ENCODE assay signal across 8 mouse cellular contexts in the genomic region with DNA sequence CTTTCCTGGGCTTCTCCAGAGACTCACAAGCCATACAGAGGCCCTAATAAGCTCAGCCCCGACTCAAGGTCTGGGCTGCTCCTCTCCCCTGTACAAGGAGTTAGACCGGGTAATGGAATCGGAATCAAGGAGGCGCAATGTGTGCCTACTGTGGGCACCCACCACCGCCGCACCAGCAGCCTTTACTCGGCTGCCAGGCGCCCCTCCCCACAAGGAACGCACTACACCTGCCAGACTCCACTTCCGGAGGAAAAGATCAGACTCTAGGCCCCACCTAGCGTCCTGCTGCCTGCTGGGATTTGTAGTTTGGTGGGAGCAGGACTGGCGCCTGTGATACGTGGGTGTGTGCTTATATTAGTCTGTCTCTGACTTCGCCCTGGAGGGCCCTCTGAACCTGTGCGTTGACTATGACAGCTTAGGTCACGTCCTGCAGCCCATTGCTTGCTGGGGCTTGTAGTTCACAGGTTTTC. TPM values are rescaled to one million over a fixed set of nuclear protein-coding genes. Genes with fewer than 3 reads are reported as not detected.
DNase-seq lines count a peak whose midpoint lies in the region; ATAC-seq and TF ChIP-seq lines count a peak whose summit lies in the region.

No protein-coding gene starts in this region.

- peak overlapping the region; percentile 34 for H3K4me3 ChIP-seq in bone marrow macrophage, adult 2 months (ENCODE audit: insufficient read depth, low read length)
- peak overlapping the region; percentile 28 for H3K4me3 ChIP-seq in embryonic fibroblast, embryonic 13.5 days (ENCODE audit: insufficient read depth, low read length)
- peak overlapping the region; percentile 72 for H3K4me3 ChIP-seq in heart, embryonic 10.5 days
- H3K4me3 ChIP-seq in kidney, embryonic 15.5 days (replicated peaks): peak overlapping the region; percentile 53

- H3K4me1 ChIP-seq in bone marrow macrophage, adult 2 months (ENCODE audit: control insufficient read depth, insufficient read depth, low read length): peaks cover 18% of the 10 kb centered on the region
- H3K4me1 ChIP-seq in embryonic fibroblast, embryonic 13.5 days (ENCODE audit: control insufficient read depth, insufficient read depth, low read length): peaks cover 5% of the 10 kb centered on the region; the same call in 1 of the 2 replicates
- peaks cover 11% of the 10 kb centered on the region for H3K4me1 ChIP-seq in heart, embryonic 10.5 days
- peaks cover 23% of the 10 kb centered on the region for H3K4me1 ChIP-seq in kidney, embryonic 15.5 days

- 2% methylated on average over 16 of the region's 16 CpGs for WGBS in heart, embryonic 10.5 days
- 2% methylated on average over 16 of the region's 16 CpGs for WGBS in kidney, embryonic 15.5 days

- peak overlapping the region; percentile 53 for H3K9ac ChIP-seq in kidney, embryonic 15.5 days

- no peak overlapping the region for H3K27ac ChIP-seq in bone marrow macrophage, adult 2 months (ENCODE audit: insufficient read depth, low read depth, low read length)
- no peak overlapping the region for H3K27ac ChIP-seq in embryonic fibroblast, embryonic 13.5 days (ENCODE audit: insufficient read depth, low read length)
- peak overlapping the region; percentile 86 for H3K27ac ChIP-seq in heart, embryonic 10.5 days
- H3K27ac ChIP-seq in kidney, embryonic 15.5 days: no peak overlapping the region

- H3K4me2 ChIP-seq in kidney, embryonic 15.5 days: peak overlapping the region; percentile 68

- peak; percentile 96 for ATAC-seq in kidney, embryonic 15.5 days (replicated peaks; ENCODE audit: low FRiP score)
- peak; percentile 91 for ATAC-seq in monocyte, adult 5-6 weeks (replicated peaks; ENCODE audit: insufficient number of reproducible peaks, low FRiP score, low TSS enrichment, poor library complexity, severe bottlenecking)

- TF ChIP-seq POLR2A in bone marrow macrophage, adult 2 months (IDR thresholded peaks at IDR 0.05; ENCODE audit: borderline replicate concordance, low read depth, low read length): no peak
- TF ChIP-seq POLR2A in embryonic fibroblast, embryonic 13.5 days (IDR thresholded peaks at IDR 0.05; ENCODE audit: low read depth, low read length): peak; percentile 54

- no peaks in the 10 kb centered on the region for H3K27me3 ChIP-seq in heart, embryonic 10.5 days (ENCODE audit: insufficient read depth, poor library complexity, severe bottlenecking)
- H3K27me3 ChIP-seq in kidney, embryonic 15.5 days: no peaks in the 10 kb centered on the region

- DNase-seq in A20 (ENCODE audit: low read depth, low spot score) (peak; percentile 87), liver (peak; percentile 86)
- peak; percentile 97 for DNase-seq in heart, embryonic 10.5 days (ENCODE audit: low spot score)
- DNase-seq in spleen, postnatal 4 days (ENCODE audit: low spot score in 2 of 2): peak; percentile 78 to 85

- TF ChIP-seq CTCF in bone marrow macrophage, adult 2 months (IDR thresholded peaks at IDR 0.05; ENCODE audit: low read depth, low read length): no peak
- TF ChIP-seq CTCF in embryonic fibroblast, embryonic 13.5 days (IDR thresholded peaks at IDR 0.05; ENCODE audit: borderline replicate concordance, insufficient read depth, low read length): no peak

- no peaks in the 10 kb centered on the region for H3K36me3 ChIP-seq in heart, embryonic 10.5 days
- no peaks in the 10 kb centered on the region for H3K36me3 ChIP-seq in kidney, embryonic 15.5 days

- H3K9me3 ChIP-seq in heart, embryonic 10.5 days: no peaks in the 10 kb centered on the region
- no peaks in the 10 kb centered on the region for H3K9me3 ChIP-seq in kidney, embryonic 15.5 days (replicated peaks)

RNA-seq across cellular contexts. Expression of a gene that starts 5.6 kb away (rescaled TPM):
- 788 and 835 TPM in 2 replicates for polyA plus RNA-seq in bone marrow macrophage, adult 2 months (2012; ENCODE audit: insufficient read depth, insufficient read length, missing spikeins)
- polyA plus RNA-seq in embryonic fibroblast, embryonic 13.5 days (2011; ENCODE audit: insufficient read length, low read depth, missing spikeins): 95.7 and 182 TPM in 2 replicates
- 23.2 and 23.8 TPM in 2 replicates for polyA plus RNA-seq in heart, embryonic 10.5 days (2016; fragmentation: Nextera tagmentation; extraction: Ambion mirVana)
- 68.4 and 70.7 TPM in 2 replicates for polyA plus RNA-seq in kidney, embryonic 15.5 days (2015; fragmentation: Nextera tagmentation; extraction: Ambion mirVana)
- total RNA-seq in monocyte, adult 5-6 weeks (2017): 54.4 to 71.6 TPM (median 54.8 TPM) in 3 replicates

RNA-seq across cellular contexts. Expression of a gene that starts 17.1 kb away (rescaled TPM):
- 1.3 TPM in 1 of 2 replicates, not detected in the other for polyA plus RNA-seq in bone marrow macrophage, adult 2 months (2012; ENCODE audit: insufficient read depth, insufficient read length, missing spikeins)
- polyA plus RNA-seq in embryonic fibroblast, embryonic 13.5 days (2011; ENCODE audit: insufficient read length, low read depth, missing spikeins): 1.8 and 1.9 TPM in 2 replicates
- polyA plus RNA-seq in heart, embryonic 10.5 days (2016; fragmentation: Nextera tagmentation; extraction: Ambion mirVana): 0.15 TPM in 1 of 2 replicates, not detected in the other
- 0.13 and 0.14 TPM in 2 replicates for polyA plus RNA-seq in kidney, embryonic 15.5 days (2015; fragmentation: Nextera tagmentation; extraction: Ambion mirVana)
- 0.75 TPM in 1 of 3 replicates, not detected in the others for total RNA-seq in monocyte, adult 5-6 weeks (2017)

RNA-seq across cellular contexts. Expression of a gene that starts 59.6 kb away (rescaled TPM):
- 12.0 and 12.6 TPM in 2 replicates for polyA plus RNA-seq in bone marrow macrophage, adult 2 months (2012; ENCODE audit: insufficient read depth, insufficient read length, missing spikeins)
- polyA plus RNA-seq in embryonic fibroblast, embryonic 13.5 days (2011; ENCODE audit: insufficient read length, low read depth, missing spikeins): 8.1 and 8.8 TPM in 2 replicates
- polyA plus RNA-seq in heart, embryonic 10.5 days (2016; fragmentation: Nextera tagmentation; extraction: Ambion mirVana): 12.9 and 13.3 TPM in 2 replicates
- polyA plus RNA-seq in kidney, embryonic 15.5 days (2015; fragmentation: Nextera tagmentation; extraction: Ambion mirVana): 14.6 and 16.8 TPM in 2 replicates
- 7.6 to 8.8 TPM (median 8.0 TPM) in 3 replicates for total RNA-seq in monocyte, adult 5-6 weeks (2017)

RNA-seq across cellular contexts. Expression of a gene that starts 59.7 kb away (rescaled TPM):
- polyA plus RNA-seq in bone marrow macrophage, adult 2 months (2012; ENCODE audit: insufficient read depth, insufficient read length, missing spikeins): 15.7 and 21.3 TPM in 2 replicates
- polyA plus RNA-seq in embryonic fibroblast, embryonic 13.5 days (2011; ENCODE audit: insufficient read length, low read depth, missing spikeins): 11.0 and 12.3 TPM in 2 replicates
- 13.5 and 17.0 TPM in 2 replicates for polyA plus RNA-seq in heart, embryonic 10.5 days (2016; fragmentation: Nextera tagmentation; extraction: Ambion mirVana)
- polyA plus RNA-seq in kidney, embryonic 15.5 days (2015; fragmentation: Nextera tagmentation; extraction: Ambion mirVana): 22.1 and 24.6 TPM in 2 replicates
- 2.9 to 10.9 TPM (median 6.6 TPM) in 3 replicates for total RNA-seq in monocyte, adult 5-6 weeks (2017)
